Mouse (Mus musculus) lung, adult 2 months (tissue): ENCODE results near the gene Gm20498. TPM values are rescaled to one million over a fixed set of nuclear protein-coding genes. Genes with fewer than 3 reads are reported as not detected.
"Not testable (repeated sequence)": the region's sequence is repeated elsewhere in the genome, so short reads cannot be mapped to it uniquely, and the experiment has no call there.

Experiments used
- DNase-seq: peaks from one replicate; pipeline ENCODE4 v3.0.0; 2022
- H3K4me1 ChIP-seq: fragments of 200-500 bp; 2 replicates; pipeline ENCODE4 v1.6.1; 2011; ENCODE audit warnings: low read length; ENCODE audit not compliant: control insufficient read depth, insufficient read depth
- H3K4me3 ChIP-seq: fragments of 200-500 bp; replicated peaks from 2 replicates; pipeline ENCODE3; 2011; ENCODE audit warnings: low read depth, mild to moderate bottlenecking, control low read depth, low read length; ENCODE audit errors: extremely low read depth
- CTCF ChIP-seq: fragments of 200-500 bp; IDR thresholded peaks from 2 replicates; pipeline ENCODE4 v1.5.1; 2011; ENCODE audit warnings: mild to moderate bottlenecking, low read length, control low read depth; ENCODE audit not compliant: insufficient read depth
- POLR2A ChIP-seq: fragments of 200-500 bp; IDR thresholded peaks from 2 replicates; pipeline ENCODE4 v1.6.1; 2011; ENCODE audit warnings: low read depth, mild to moderate bottlenecking, control low read depth, low read length, borderline replicate concordance; ENCODE audit errors: extremely low read depth
- WGBS: fragments of 180-500 bp; shearing (Covaris S2); methylation state at CpG from one replicate; pipeline ENCODE4 v1.1.7; 2018; 5-methylcytosine and 5-hydroxymethylcytosine counted together
- polyA plus RNA-seq: library from polyadenylated mRNA; depleted of rRNA; stranded (reverse); fragments of >200 nt; gene quantifications from 2 replicates; pipeline ENCODE4 v1.2.3, GENCODE M21; 2012; rRNA removed

Gene Gm20498
- polyA plus RNA-seq: 13.1 and 14.7 TPM in 2 replicates

DNA sequence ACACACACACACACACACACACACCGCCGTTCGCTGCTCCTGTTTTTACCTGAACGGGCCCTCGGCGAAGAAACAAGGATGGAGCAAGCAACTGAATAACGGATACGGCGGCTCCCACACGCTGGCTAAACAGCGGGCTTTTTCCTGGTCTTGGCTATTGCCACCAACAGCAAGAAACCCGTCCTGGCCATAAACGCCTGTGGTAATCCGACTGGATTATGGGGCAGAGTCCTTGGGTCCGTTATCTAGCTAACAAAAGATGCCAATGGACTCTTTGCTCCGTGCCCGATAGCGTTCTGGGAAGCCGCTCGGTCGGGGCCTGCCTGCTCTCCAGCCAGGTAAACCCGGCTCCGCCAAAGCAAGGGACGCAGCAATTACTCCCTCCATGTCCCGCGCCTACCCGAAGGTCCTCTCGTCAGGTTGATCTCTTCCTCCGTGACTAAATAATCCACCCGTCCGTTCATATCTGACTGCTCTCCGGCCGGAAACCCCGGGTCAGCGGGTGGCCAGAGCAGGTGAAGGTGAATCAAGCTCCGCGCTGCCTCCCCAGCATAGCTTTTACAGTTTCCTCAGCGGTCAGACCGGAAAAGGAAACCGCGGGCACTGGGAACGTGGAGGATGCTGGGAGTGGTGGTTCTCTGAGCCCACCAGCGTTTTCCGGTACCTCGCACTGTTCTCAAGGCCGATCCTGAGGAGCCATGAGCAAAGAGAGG lies at the start of gene Gm20498, which contains the start of gene Synj2bp:
Gm20498 (minus strand) TSS at position 590 of the 713 bp plus-strand sequence.
Synj2bp (minus strand) TSS at position 596 of the 713 bp plus-strand sequence.
- WGBS: under 1% methylated on average over 46 of the region's 46 CpGs
- no peak for TF ChIP-seq CTCF
- peak; percentile 72; the same call in 1 of the 2 replicates for TF ChIP-seq POLR2A

DNA sequence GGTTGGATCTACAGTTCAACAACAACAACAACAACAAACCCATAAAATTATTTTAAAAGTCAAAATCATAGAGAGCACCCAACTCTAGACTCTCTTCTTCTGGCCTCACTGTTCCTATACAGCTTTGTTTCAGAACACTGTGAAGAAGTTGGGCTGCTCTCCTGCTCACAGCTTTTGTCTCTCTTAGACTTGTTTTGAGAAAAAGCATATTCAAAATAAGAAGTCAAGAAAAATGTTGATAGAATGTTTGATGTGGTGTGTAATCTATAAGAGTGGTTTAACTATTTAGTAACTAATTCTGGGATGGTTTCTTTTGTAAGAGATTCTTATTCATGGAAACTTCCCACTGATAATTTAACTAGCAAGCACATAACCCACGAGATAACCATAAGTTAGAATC lies 35.7 kb upstream of the Gm20498 start, which contains the start of gene Adam21:
Adam21 (minus strand) TSS at position 101 of the 400 bp plus-strand sequence.
- H3K4me3 ChIP-seq: no peak within 1 kb of the TSS
- 98% methylated on average over 1 of the region's 1 CpGs for WGBS
- TF ChIP-seq CTCF (no peak), POLR2A (no peak)
- DNase-seq: no peak
- no peaks in the 10 kb centered on the region for H3K4me1 ChIP-seq

More for the DNA sequence above, at the start of gene Gm20498, which contains the start of gene Synj2bp:
- Histone ChIP-seq H3K4me3 (peak within 1 kb of the TSS; percentile 79), H3K4me1 (peaks cover 2% of the 10 kb centered on the region)
- DNase-seq: peak; percentile 78

DNA sequence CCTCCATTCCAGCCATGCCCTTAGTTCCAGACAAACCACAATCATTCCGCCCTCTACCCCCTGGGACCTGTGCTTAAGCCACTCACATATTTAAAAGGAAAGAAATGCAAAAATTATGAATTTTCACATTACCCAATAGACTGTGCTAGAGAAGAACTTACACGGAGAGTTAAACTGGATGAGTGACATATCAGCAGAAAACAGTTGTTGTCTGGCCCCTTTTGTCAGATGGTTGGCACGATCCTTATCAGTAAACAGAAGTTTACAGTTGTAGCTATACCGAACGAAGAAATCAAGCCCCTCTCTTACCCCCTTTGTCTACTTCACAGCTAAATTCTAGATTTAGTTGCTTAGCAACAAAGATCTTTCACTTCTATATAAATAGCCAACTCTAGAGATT lies 35.2 kb upstream of the Gm20498 start:
- 80% methylated on average over 5 of the region's 5 CpGs for WGBS
- H3K4me3 ChIP-seq: no peak overlapping the region
- DNase-seq: no peak
- TF ChIP-seq POLR2A (no peak), CTCF (no peak)
- no peaks in the 10 kb centered on the region for H3K4me1 ChIP-seq

DNA sequence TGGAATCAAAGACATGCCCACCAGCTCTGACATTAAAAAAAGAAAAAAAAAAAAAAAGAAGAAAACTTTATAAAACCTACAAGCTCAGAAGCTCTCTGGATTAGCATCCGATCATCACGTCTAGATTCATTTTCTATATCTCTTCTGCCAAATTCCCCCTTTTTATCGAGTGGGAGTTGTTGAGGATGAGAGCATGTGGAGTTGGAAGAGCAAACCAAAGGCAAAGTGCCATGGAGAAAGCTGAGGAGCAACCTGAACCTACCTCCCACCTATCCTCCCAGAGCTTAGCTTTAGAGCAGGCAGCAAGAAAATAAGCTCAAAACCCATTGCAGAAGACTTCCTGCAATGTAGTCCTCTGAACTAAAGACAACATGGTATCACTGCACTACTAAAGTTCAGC lies 31.5 kb upstream of the Gm20498 start:
- TF ChIP-seq POLR2A (no peak), CTCF (no peak)
- 97% methylated on average over 3 of the region's 3 CpGs for WGBS
- no peaks in the 10 kb centered on the region for H3K4me1 ChIP-seq
- no peak overlapping the region for H3K4me3 ChIP-seq
- no peak for DNase-seq

DNA sequence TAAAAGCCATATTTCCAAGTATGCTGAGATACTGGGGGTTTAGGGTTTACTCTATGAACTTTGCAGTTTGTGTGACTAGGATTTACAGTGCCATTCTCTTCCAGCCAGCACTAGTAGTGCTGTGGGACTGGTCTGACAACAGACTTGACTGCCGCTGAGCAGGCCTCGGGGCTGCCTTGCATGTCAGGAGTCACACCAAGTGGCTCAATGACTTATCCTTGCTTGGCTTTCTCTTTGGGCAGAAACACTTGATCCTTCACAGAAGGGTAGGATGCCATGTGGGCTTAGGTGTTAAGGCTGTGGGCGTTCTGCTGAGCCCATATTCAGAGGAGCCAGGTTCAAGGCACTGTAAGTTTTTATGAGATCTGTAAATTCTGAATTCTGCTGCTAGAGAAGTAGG lies 16.6 kb upstream of the Gm20498 start:
- no peaks in the 10 kb centered on the region for H3K4me1 ChIP-seq
- TF ChIP-seq POLR2A: no peak
- TF ChIP-seq CTCF: no peak
- DNase-seq: no peak
- no peak overlapping the region for H3K4me3 ChIP-seq
- 85% methylated on average over 3 of the region's 3 CpGs for WGBS

DNA sequence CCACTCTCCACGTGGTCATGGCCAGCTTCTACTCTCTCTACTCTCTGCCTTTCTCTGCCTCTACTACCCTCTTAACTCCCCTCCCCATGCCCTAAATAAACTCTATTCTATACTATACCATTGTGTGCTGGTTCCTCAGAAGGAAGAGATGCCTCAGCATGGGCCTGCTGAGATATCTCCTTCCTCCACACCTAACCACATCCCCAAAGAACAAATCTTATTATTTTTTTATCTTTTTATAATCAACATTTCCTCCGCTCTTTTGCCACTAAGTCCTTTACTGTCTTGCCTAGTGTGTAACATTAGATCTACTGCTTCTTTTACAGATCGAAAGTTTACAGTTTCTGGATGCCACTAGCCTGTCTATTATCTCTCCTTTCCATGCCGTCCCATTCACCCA lies 14.5 kb upstream of the Gm20498 start:
- TF ChIP-seq POLR2A: no peak
- no peak for TF ChIP-seq CTCF
- WGBS: 58% methylated on average over 4 of the region's 4 CpGs
- DNase-seq: no peak
- Histone ChIP-seq H3K4me1 (no peaks in the 10 kb centered on the region), H3K4me3 (no peak overlapping the region)

DNA sequence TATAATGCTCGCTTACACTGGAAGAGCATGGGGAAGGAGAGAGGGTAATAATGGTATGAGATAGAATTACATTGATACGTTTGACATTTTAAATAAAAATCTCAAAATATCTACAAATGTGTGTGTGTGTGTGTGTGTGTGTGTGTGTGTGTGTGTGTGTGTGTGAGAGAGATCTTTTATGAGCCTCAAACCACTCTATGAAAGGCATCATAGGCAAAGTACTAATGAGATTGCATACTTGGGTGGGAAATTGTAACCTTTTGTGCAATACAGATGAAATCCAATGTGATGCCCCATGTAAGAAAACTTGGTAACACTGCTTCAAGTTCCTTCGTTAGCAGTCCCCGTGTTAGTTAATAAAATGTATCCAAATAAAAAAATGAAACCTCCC lies 319 bp upstream of the Gm20498 start:
- 33% methylated on average over 4 of the region's 4 CpGs for WGBS
- H3K4me3 ChIP-seq: peak overlapping the region; percentile 79
- TF ChIP-seq POLR2A: no peak
- TF ChIP-seq CTCF: no peak
- peaks cover 2% of the 10 kb centered on the region for H3K4me1 ChIP-seq
- DNase-seq: no peak

DNA sequence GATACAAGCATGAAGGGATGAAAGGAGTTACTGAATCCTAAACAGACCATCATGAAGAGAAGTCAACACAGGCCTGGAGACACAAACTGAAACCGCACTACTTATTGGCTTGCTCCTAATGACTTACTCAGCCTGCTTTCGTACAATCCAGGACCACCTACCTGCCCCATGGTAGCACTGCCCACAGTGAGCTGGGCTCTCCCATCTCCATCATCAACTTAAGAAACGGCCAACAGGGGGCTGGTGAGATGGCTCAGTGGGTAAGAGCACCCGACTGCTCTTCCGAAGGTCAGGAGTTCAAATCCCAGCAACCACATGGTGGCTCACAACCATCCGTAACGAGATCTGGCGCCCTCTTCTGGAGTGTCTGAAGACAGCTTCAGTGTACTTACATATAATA lies 2.1 kb downstream of the Gm20498 start:
- DNase-seq, H3K4me3 ChIP-seq, H3K4me1 ChIP-seq: not testable (repeated sequence)
- WGBS: 79% methylated on average over 7 of the region's 8 CpGs

DNA sequence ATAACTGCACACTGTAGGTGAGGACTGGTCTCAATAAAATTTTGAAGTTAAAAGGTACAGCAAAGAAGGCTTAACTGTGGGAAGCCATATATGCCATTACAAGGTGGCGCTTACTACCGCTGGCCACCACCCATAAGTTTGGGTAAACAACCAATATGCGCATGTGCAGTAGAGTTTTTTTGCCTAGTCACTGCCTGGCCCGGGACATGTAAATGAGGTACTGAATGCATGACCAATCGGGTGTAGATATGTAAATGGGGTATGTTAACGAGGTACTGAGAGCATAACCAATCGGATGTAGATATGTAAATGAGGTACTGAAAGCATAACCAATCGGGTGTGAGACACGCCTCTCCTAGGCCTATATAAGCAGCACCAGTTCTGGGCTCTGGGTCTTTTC lies 35.8 kb downstream of the Gm20498 start:
- WGBS: 97% methylated on average over 9 of the region's 9 CpGs
- not testable (repeated sequence) for H3K4me1 ChIP-seq, DNase-seq, H3K4me3 ChIP-seq

DNA sequence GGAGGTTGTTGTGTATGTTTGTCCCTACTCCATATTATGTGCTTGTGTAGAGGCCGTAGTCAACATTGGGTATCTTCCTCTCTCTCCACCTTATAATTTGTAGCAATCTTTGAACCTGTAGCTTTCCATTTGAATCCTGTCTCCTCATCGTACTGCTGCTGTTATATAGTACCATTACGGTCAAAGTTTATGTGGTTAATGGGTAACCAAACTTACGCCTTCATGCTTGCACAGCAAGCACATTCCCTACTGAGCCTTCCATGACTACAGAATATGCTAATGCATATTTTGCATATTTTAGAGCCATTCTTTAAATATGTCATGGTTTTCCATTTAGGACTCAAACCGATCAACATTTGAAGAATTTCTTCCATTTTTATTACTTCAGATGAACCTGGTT lies 42.2 kb downstream of the Gm20498 start:
- no peaks in the 10 kb centered on the region for H3K4me1 ChIP-seq
- 96% methylated on average over 5 of the region's 5 CpGs for WGBS
- no peak overlapping the region for H3K4me3 ChIP-seq
- TF ChIP-seq POLR2A: no peak
- TF ChIP-seq CTCF: no peak
- DNase-seq: no peak
